Mouse (Mus musculus) hindbrain, embryonic 13.5 days (tissue): ENCODE results near the gene Slc44a1. TPM values are rescaled to one million over a fixed set of nuclear protein-coding genes. Genes with fewer than 3 reads are reported as not detected.
A peak's percentile ranks its signal among the peaks of the same experiment; 100 is the strongest.

Source experiments
- ATAC-seq: fragments of 200-750 bp; cut with Nextera tagmentation; 2 replicates; pipeline ENCODE4 v1.8.0; 2017; ENCODE audit warnings: moderate TSS enrichment; ENCODE audit not compliant: low FRiP score
- H3K27ac ChIP-seq: fragments of 300-500 bp; sonication (generic); 2 replicates; pipeline ENCODE4 v1.5.1; 2015; ENCODE audit warnings: inconsistent platforms, mild to moderate bottlenecking, moderate library complexity
- H3K27me3 ChIP-seq: fragments of 300-500 bp; sonication (generic); 2 replicates; pipeline ENCODE4 v1.6.1; 2015; ENCODE audit warnings: mild to moderate bottlenecking, inconsistent platforms
- H3K36me3 ChIP-seq: fragments of 300-500 bp; sonication (generic); 2 replicates; pipeline ENCODE4 v1.6.1; 2015; ENCODE audit warnings: mild to moderate bottlenecking, inconsistent platforms
- H3K4me1 ChIP-seq: fragments of 300-500 bp; sonication (generic); replicated peaks from 2 replicates; pipeline ENCODE4 v1.6.1; 2015; ENCODE audit warnings: inconsistent platforms
- H3K4me2 ChIP-seq: fragments of 300-500 bp; sonication (generic); 2 replicates; pipeline ENCODE4 v1.6.1; 2015; ENCODE audit warnings: inconsistent platforms, mild to moderate bottlenecking, moderate library complexity
- H3K4me3 ChIP-seq: fragments of 300-500 bp; sonication (generic); 2 replicates; pipeline ENCODE4 v1.5.1; 2015; ENCODE audit warnings: mild to moderate bottlenecking, inconsistent platforms
- H3K9ac ChIP-seq: fragments of 300-500 bp; sonication (generic); 2 replicates; pipeline ENCODE4 v1.6.1; 2015; ENCODE audit warnings: mild to moderate bottlenecking, inconsistent platforms
- H3K9me3 ChIP-seq: fragments of 300-500 bp; sonication (generic); 2 replicates; pipeline ENCODE4 v1.6.1; 2016; ENCODE audit warnings: inconsistent platforms
- WGBS: fragments of 180-500 bp; shearing (Covaris S2); methylation state at CpG from one replicate; pipeline ENCODE4 v1.1.7; 2015; 5-methylcytosine and 5-hydroxymethylcytosine counted together
- polyA plus RNA-seq: library from polyadenylated mRNA; unstranded; fragments of >200 nt; fragmentation: Nextera tagmentation; extraction: Ambion mirVana; gene quantifications from 2 replicates; pipeline ENCODE4 v1.2.1, GENCODE M21; 2015

The Slc44a1 gene
- polyA plus RNA-seq, 1 experiment from 2014 or later = 9.8 TPM

DNA sequence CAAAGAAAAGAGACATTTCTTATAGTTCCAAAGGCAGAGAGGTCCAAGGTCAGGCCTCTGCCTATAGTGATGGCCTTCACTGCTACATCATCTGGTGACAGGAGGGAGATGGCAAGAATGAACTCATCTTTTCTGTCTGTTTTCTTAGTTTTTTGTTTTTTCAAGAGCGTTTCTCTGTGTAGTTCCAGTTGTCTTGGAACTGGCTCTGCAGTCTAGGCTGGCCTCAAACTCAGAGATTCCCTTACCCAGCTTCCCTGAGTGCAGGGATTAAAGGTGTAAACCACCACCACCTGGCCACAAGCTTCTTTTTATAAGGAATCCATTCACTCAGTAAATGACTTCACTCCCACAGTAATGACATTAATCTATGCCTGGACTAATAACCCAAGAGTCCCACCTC lies 148.7 kb downstream of the Slc44a1 start:
- no peak overlapping the region for H3K4me2 ChIP-seq
- no peaks in the 10 kb centered on the region for H3K36me3 ChIP-seq
- 78% methylated on average over 1 of the region's 1 CpGs for whole genome bisulfite sequencing
- H3K27ac ChIP-seq = no peak overlapping the region
- H3K9ac ChIP-seq = no peak overlapping the region
- no peak overlapping the region for H3K4me3 ChIP-seq
- H3K9me3 ChIP-seq = no peaks in the 10 kb centered on the region
- H3K4me1 ChIP-seq = peaks cover 9% of the 10 kb centered on the region; the same call in 1 of the 2 replicates
- H3K27me3 ChIP-seq = no peaks in the 10 kb centered on the region
- ATAC-seq = no peak

DNA sequence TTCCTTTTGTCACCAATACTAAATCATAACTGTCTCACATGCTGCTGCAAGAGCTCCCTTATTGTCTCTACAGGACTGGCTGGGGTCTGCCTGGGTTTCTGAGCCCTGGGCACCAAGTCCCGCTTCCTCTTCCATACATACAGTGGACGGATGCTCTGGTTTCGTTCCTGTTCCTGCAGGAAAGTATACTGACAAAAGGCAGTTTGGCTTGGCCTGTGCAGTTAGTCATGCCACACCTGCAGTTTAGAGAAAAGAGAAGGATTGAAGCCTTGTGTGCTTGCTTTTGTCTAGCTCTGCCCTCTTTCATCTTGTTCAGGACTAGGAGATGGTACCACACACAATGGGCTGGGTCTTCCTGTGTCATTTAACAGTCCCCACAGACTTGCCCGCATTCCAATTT lies 149.3 kb downstream of the Slc44a1 start:
- H3K27me3 ChIP-seq = no peaks in the 10 kb centered on the region
- no peak overlapping the region for H3K27ac ChIP-seq
- H3K9ac ChIP-seq = no peak overlapping the region
- peaks cover 11% of the 10 kb centered on the region; the same call in 1 of the 2 replicates for H3K4me1 ChIP-seq
- 89% methylated on average over 4 of the region's 4 CpGs for WGBS
- H3K9me3 ChIP-seq = no peaks in the 10 kb centered on the region
- no peak overlapping the region for H3K4me3 ChIP-seq
- no peaks in the 10 kb centered on the region for H3K36me3 ChIP-seq
- no peak overlapping the region for H3K4me2 ChIP-seq
- ATAC-seq = no peak

DNA sequence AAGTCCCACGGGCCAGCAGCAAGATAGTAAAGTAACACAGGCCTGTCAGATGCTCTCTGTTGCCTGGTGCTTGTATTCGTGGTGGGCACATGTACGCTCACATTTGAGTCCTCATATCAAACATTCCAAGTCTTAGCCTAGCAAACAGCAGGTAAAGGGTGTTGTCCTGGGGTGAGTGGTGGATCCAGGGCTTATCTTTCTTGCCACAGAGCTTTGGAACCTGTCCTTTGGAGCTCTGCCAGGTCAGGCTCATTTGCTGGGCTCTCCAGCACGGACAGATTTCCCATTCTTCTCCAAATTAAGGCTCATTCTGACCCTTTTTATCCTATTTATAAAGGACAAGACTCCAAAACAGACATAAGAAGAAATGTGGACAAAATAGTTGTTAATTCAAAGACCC lies 149.9 kb downstream of the Slc44a1 start:
- no peak for ATAC-seq
- H3K4me2 ChIP-seq = no peak overlapping the region
- peaks cover 11% of the 10 kb centered on the region; the same call in 1 of the 2 replicates for H3K4me1 ChIP-seq
- H3K4me3 ChIP-seq = no peak overlapping the region
- WGBS = 81% methylated on average over 4 of the region's 4 CpGs
- H3K36me3 ChIP-seq = no peaks in the 10 kb centered on the region
- no peak overlapping the region for H3K27ac ChIP-seq
- no peaks in the 10 kb centered on the region for H3K27me3 ChIP-seq
- H3K9me3 ChIP-seq = no peaks in the 10 kb centered on the region
- no peak overlapping the region for H3K9ac ChIP-seq

DNA sequence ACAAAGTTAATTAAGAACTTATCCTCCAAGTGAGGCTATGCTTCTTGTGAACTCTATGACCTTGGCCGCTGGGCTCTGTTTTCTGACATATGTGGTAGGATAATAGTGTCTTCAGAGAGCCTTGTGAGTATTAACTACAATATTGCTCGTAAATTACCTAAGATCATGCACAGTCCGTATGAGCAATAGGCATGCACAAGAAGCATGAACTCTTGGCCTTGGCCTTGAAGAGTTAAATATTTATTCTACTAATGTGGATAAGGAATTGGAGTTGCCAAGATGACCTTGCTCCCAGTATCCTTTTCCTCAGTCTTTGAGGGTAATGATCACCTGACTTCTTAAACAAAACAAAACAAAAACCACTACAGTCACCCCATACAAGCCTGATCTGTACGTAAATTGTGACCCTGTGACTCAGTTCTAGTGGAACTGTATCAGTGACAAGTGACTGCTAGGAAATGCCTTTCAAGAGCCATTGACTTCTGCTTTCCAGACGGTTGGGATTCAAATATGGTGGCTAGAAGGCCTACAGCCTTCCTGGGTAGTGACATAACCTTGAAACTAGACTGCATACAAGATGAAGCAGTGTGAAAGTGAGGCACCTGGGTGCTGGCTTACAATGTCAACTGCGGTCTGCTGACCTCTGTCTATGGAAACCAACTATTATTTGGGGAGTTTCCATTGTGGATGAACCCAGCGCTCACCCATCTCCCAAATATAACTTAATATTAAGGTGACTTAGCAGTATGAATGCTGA lies 150.7 kb downstream of the Slc44a1 start:
- ATAC-seq = no peak
- Histone ChIP-seq H3K9me3 (no peaks in the 10 kb centered on the region), H3K4me2 (no peak overlapping the region), H3K4me3 (no peak overlapping the region), H3K27ac (no peak overlapping the region), H3K4me1 (peaks cover 11% of the 10 kb centered on the region; the same call in 1 of the 2 replicates), H3K27me3 (no peaks in the 10 kb centered on the region), H3K9ac (no peak overlapping the region), H3K36me3 (no peaks in the 10 kb centered on the region)
- WGBS = 93% methylated on average over 7 of the region's 7 CpGs

DNA sequence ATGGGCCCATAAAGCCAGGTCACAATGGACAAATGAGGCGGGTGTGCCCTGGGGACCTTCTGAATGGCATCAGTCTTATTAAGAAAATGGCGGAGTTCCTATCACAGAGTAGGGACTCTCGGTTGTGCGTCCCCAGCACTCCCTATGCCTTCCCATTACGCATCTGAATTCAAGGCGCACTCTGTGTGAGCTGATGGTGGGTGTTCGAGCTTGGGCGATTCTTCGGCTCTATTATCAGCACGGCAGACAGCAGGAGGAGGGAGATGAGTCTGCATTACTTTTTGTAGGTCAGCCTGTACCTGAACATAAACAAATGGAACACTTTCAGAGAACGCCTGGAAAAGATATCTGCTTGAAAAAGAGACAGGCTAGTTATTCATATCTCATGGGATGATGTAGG lies 151.3 kb downstream of the Slc44a1 start:
- H3K27ac ChIP-seq = peak overlapping the region; percentile 44; the same call in 1 of the 2 replicates
- no peaks in the 10 kb centered on the region for H3K9me3 ChIP-seq
- no peak; the same call in 1 of the 2 replicates for ATAC-seq
- no peak overlapping the region for H3K9ac ChIP-seq
- H3K36me3 ChIP-seq = no peaks in the 10 kb centered on the region
- peaks cover 11% of the 10 kb centered on the region; the same call in 1 of the 2 replicates for H3K4me1 ChIP-seq
- 70% methylated on average over 11 of the region's 11 CpGs for WGBS
- no peak overlapping the region for H3K4me3 ChIP-seq
- H3K4me2 ChIP-seq = no peak overlapping the region
- H3K27me3 ChIP-seq = no peaks in the 10 kb centered on the region

DNA sequence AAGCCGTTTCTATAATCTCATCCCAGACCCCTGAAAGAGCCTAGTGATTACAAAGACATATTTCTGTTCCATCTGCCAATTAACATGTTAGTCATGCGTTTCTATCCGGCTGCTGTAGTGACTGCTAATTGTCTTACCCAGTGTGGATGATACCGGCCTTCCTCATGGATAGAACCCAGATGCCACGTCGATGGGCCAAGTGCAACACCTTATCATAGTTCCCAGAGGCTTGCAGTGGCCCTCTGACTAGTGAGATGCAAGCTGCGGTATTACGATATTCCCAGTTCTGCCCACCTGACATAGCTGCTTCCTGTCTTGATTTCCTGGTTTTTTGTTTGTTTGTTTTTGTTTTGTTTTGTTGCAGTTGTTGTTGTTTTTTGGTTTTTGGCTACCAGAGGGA lies 151.7 kb downstream of the Slc44a1 start:
- no peaks in the 10 kb centered on the region for H3K9me3 ChIP-seq
- H3K27me3 ChIP-seq = no peaks in the 10 kb centered on the region
- no peak overlapping the region for H3K4me2 ChIP-seq
- WGBS = 65% methylated on average over 8 of the region's 8 CpGs
- no peak overlapping the region for H3K4me3 ChIP-seq
- no peak overlapping the region for H3K27ac ChIP-seq
- no peak overlapping the region for H3K9ac ChIP-seq
- H3K4me1 ChIP-seq = peaks cover 11% of the 10 kb centered on the region; the same call in 1 of the 2 replicates
- ATAC-seq = 0 out of 2 replicates have a peak, but pooled peaks have one; percentile 34
- H3K36me3 ChIP-seq = no peaks in the 10 kb centered on the region

DNA sequence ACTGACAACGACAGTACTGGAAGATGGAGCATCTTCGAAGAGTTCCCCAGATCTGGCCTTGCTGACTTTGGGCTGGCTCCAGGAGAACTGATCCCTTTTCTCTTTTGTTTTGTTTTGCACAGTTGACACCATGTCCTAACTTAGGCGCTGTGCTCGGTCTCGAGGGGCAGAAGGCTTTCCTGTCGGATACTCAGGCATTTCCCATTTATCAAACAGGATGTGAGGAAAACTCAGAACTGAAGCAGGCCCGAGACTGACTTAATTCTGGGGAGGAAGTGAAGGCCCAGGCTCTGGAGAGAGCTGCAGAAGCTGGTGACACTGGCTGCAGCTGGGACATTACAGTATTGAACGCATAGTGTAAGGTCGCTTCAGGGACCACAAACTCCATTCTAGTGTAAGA lies 152.2 kb downstream of the Slc44a1 start:
- 86% methylated on average over 9 of the region's 9 CpGs for WGBS
- Histone ChIP-seq H3K4me1 (peaks cover 11% of the 10 kb centered on the region; the same call in 1 of the 2 replicates), H3K9me3 (no peaks in the 10 kb centered on the region), H3K27ac (no peak overlapping the region), H3K27me3 (no peaks in the 10 kb centered on the region), H3K36me3 (no peaks in the 10 kb centered on the region), H3K4me3 (no peak overlapping the region), H3K9ac (no peak overlapping the region), H3K4me2 (no peak overlapping the region)
- no peak for ATAC-seq

DNA sequence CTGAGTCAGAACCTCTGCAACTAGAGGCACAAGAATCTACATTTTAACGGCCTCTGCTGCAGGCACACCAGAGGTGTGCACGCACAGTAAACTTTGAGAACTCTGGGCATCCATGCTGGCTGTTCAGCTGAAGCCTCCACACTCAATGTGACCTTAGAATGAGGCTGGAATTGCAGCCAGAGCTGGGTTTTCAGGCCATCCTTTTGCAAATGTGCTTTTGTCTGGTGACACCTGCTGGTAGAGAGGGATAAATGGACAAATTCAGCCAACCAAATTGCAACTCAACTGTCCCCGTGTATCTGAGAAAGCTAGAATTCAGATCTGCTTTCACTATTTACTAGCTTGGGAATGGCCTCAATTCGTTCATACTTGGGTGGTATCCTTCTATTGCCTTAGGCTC lies 154.0 kb downstream of the Slc44a1 start:
- 37% methylated on average over 4 of the region's 4 CpGs for WGBS
- Histone ChIP-seq H3K4me2 (no peak overlapping the region), H3K9ac (no peak overlapping the region), H3K4me1 (peaks cover 11% of the 10 kb centered on the region; the same call in 1 of the 2 replicates), H3K27ac (no peak overlapping the region), H3K27me3 (no peaks in the 10 kb centered on the region), H3K36me3 (no peaks in the 10 kb centered on the region), H3K9me3 (no peaks in the 10 kb centered on the region), H3K4me3 (no peak overlapping the region)
- peak; percentile 31 for ATAC-seq

DNA sequence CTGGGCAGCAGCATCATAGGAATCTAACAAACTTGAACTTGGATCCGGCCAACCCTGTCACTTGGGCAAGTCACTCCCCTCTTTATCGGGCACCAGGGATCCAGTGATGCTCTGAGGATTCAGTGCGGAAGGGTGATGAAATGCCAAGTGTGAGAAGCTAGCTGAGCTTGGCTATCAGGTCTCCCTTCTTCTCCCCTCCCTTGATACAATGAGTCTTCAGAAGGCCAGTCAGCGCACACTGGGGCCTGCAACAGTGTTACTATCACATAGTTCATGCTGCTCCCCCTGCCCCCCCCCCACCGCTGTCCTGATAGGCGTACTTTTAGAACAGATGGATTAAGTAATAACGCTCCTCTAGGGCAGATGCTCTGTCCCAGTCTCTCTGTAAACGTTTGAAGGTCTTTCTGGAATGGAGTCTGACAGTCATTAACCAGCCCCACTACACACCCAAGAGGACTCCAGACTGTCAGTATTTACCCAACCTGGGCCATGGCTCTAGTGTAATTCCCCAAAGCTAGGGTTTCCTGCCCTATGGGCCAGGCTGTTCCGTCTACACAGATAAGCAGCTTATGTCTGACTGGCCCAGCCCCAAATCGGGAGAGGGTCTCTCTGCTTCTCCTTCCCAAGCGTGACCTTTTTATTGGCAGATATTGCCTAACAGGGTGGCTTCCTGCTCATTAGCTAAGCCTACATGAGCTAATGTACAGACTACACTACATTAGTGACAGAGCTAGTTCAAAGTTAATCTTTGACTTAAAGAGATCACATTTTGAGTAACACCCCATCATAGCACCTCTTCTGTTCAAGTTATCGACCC lies 155.2 kb downstream of the Slc44a1 start:
- no peaks in the 10 kb centered on the region for H3K27me3 ChIP-seq
- H3K27ac ChIP-seq = no peak overlapping the region
- H3K36me3 ChIP-seq = no peaks in the 10 kb centered on the region
- no peak overlapping the region for H3K4me3 ChIP-seq
- H3K9ac ChIP-seq = no peak overlapping the region
- H3K4me2 ChIP-seq = no peak overlapping the region
- no peak for ATAC-seq
- H3K4me1 ChIP-seq = peaks cover 11% of the 10 kb centered on the region; the same call in 1 of the 2 replicates
- H3K9me3 ChIP-seq = no peaks in the 10 kb centered on the region
- WGBS = 83% methylated on average over 12 of the region's 12 CpGs

DNA sequence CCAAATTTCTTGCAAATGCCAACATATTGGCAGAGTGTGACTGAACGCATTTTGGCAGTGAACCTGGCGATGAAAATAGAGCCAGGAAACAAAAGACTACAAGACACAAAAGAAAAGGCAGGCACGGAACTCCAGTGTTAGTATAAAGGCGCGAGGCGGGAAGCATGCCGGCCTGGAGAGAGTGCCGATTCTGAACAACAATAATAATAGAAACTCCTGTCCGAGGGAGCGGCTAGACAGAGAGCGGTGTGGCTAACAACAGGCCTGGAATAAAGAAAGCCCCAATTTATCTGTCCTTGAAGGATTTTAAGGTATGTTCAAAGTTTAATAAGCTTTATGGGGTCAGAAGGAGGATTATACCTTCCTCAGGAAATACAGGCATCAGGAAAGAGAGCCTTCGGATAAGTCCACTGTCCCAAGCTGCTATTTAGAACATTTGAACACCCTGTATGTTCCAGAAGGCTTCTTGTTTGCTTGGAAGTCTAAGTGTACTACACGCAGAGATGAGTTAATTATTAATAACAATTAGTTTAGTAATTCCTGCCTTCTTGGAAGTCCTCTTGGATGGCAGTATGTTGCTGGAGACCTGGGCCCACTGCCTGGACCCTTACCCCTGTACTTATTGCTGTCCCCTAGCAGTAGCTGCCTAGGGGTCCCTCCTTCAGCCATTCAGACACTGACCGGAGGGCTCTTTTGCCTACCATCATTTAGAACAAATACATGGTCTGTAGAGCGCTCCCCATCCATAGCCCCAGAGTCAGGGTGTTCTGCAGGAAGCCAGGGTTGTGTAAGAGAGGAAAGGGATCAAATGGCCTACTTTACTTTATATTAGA lies 156.1 kb downstream of the Slc44a1 start:
- H3K36me3 ChIP-seq = no peaks in the 10 kb centered on the region
- WGBS = 54% methylated on average over 15 of the region's 15 CpGs
- H3K4me2 ChIP-seq = no peak overlapping the region
- ATAC-seq = no peak
- peaks cover 10% of the 10 kb centered on the region; the same call in 1 of the 2 replicates for H3K4me1 ChIP-seq
- no peak overlapping the region for H3K9ac ChIP-seq
- no peak overlapping the region for H3K4me3 ChIP-seq
- no peaks in the 10 kb centered on the region for H3K9me3 ChIP-seq
- no peak overlapping the region for H3K27ac ChIP-seq
- H3K27me3 ChIP-seq = no peaks in the 10 kb centered on the region

DNA sequence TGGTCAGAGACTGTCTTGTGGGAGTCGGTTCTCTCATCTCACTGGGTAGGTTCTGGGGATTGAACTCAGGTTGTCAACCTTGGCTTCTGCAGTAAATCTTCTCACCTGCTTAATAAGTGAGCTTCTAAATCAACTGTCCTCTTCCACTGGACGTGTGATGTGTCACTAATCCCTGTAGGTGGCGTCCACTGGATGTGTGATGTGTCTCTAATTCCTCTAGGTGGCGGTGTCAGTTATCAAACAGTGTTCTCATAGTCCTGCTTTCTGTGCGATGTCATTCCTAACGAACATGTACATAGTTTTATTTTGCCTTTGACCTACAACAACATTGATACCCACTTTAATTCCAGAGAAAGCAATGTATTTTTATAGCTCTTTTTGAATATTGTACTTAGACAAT lies 160.2 kb downstream of the Slc44a1 start:
- 51% methylated on average over 6 of the region's 6 CpGs for WGBS
- H3K4me1 ChIP-seq = no peaks in the 10 kb centered on the region
- H3K36me3 ChIP-seq = no peaks in the 10 kb centered on the region
- no peaks in the 10 kb centered on the region for H3K27me3 ChIP-seq
- no peaks in the 10 kb centered on the region for H3K9me3 ChIP-seq
- H3K4me3 ChIP-seq = no peak overlapping the region
- no peak overlapping the region for H3K4me2 ChIP-seq
- no peak overlapping the region for H3K9ac ChIP-seq
- no peak overlapping the region for H3K27ac ChIP-seq
- ATAC-seq = no peak
